ENCODE assay signal across 10 mouse cellular contexts in the genomic region with DNA sequence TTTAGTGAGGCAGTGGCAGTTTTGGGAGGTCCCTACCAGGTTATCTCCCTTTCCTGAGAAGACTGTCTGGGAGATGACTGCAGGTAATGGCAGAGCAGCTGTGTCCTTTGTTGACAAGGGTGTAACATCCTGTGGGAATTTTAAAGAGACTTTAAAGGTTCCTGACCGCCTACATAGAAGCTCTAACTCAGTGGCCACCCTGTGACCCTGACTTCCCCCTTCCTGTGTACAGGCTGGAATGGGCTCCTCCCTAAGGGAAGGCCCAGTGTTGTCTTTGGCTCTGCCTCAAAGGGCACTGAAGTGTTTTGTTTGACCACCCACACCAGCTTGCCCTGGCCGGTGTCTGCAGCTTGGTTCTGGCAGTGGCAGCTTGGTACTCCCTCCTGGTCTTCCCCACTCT. TPM values are rescaled to one million over a fixed set of nuclear protein-coding genes. Genes with fewer than 3 reads are reported as not detected.
DNase-seq lines count a peak whose midpoint lies in the region; ATAC-seq and TF ChIP-seq lines count a peak whose summit lies in the region.
"Had no signal": no experiment of that assay in that cellular context is flagged by ENCODE, and none has a peak within 500 bp of the region (broad histone marks: within the 10 kb centered on the region; RNA-seq: fewer than 3 reads in every experiment).

No protein-coding gene starts in this region.

- H3K36me3 ChIP-seq in heart, embryonic 16.5 days (ENCODE audit: control insufficient read depth, insufficient read depth) = peaks cover 19% of the 10 kb centered on the region
- H3K36me3 ChIP-seq in stomach, embryonic 16.5 days (ENCODE audit: control insufficient read depth, insufficient read depth, low read length) = 0 out of 2 replicates have a peak, but pooled peaks cover 3% of the 10 kb centered on the region

- ATAC-seq in heart, embryonic 16.5 days (replicated peaks; ENCODE audit: extremely low read depth, insufficient read depth, low FRiP score) = peak; percentile 38; the same call in 1 of the 2 replicates
- ATAC-seq in stomach, embryonic 16.5 days (ENCODE audit: insufficient read depth, low FRiP score) = peak; percentile 46; the same call in 1 of the 2 replicates
- no peak for ATAC-seq in activated CD4-positive, CD25-positive, alpha-beta regulatory T cell, adult 4 months
- ATAC-seq: CD4-positive, CD25-positive, alpha-beta regulatory T cell, adult 4 months; intestine, embryonic 16.5 days had no signal

- intact Hi-C loops in left cerebral cortex, adult 2 months (cut with DNase I) = no loop called here
- intact Hi-C loops in left cerebral cortex, postnatal 25 days (cut with DNase I) = loop anchor here (10.0 kb wide), 1 partner anchor 309 kb away; no protein-coding TSS in a partner anchor

- peak overlapping the region; percentile 50 for H3K27ac ChIP-seq in left cerebral cortex, adult 2 months
- H3K27ac ChIP-seq in heart, embryonic 16.5 days (ENCODE audit: low read length) = peak overlapping the region; percentile 38
- H3K27ac ChIP-seq in stomach, embryonic 16.5 days (ENCODE audit: low read length) = no peak overlapping the region

- TF ChIP-seq CTCF in left cerebral cortex, adult 2 months (IDR thresholded peaks at IDR 0.05) = no peak

- H3K27me3 ChIP-seq in heart, embryonic 16.5 days (ENCODE audit: control insufficient read depth, insufficient read depth, low read length) = no peaks in the 10 kb centered on the region
- H3K27me3 ChIP-seq in stomach, embryonic 16.5 days (ENCODE audit: control insufficient read depth, insufficient read depth, low read length) = no peaks in the 10 kb centered on the region

- DNase-seq in left cerebral cortex, adult 2 months (ENCODE audit: extremely low spot score in 1 of 2, low spot score in 2 of 2) = no peak
- DNase-seq in left cerebral cortex, postnatal 25 days (ENCODE audit: low spot score in 2 of 2) = no peak
- peak; percentile 25 for DNase-seq in liver
- no peak for DNase-seq in right cerebral cortex, adult 2 months (ENCODE audit: low spot score in 2 of 2)
- DNase-seq in right cerebral cortex, postnatal 25 days = no peak

- no peak overlapping the region for H3K4me3 ChIP-seq in left cerebral cortex, adult 2 months
- H3K4me3 ChIP-seq in heart, embryonic 16.5 days (ENCODE audit: low read length) = no peak overlapping the region
- H3K4me3 ChIP-seq in stomach, embryonic 16.5 days (replicated peaks; ENCODE audit: low read length) = no peak overlapping the region

- peaks cover 26% of the 10 kb centered on the region for H3K4me1 ChIP-seq in heart, embryonic 16.5 days (ENCODE audit: control insufficient read depth, insufficient read depth, low read length)
- peaks cover 7% of the 10 kb centered on the region; the same call in 1 of the 2 replicates for H3K4me1 ChIP-seq in stomach, embryonic 16.5 days (ENCODE audit: control insufficient read depth, insufficient read depth, low read length)

- H3K9me3 ChIP-seq in heart, embryonic 16.5 days (replicated peaks; ENCODE audit: control insufficient read depth, low read length) = no peaks in the 10 kb centered on the region
- no peaks in the 10 kb centered on the region for H3K9me3 ChIP-seq in stomach, embryonic 16.5 days (replicated peaks; ENCODE audit: control insufficient read depth, low read length)

- 34% methylated on average over 2 of the region's 2 CpGs for WGBS in heart, embryonic 16.5 days
- WGBS in stomach, embryonic 16.5 days = 48% methylated on average over 2 of the region's 2 CpGs

- H3K4me2 ChIP-seq in heart, embryonic 16.5 days (ENCODE audit: low read depth, low read length) = no peak overlapping the region
- H3K4me2 ChIP-seq in stomach, embryonic 16.5 days (ENCODE audit: low read depth, low read length) = no peak overlapping the region

- no peak overlapping the region for H3K9ac ChIP-seq in heart, embryonic 16.5 days (ENCODE audit: low read length)
- H3K9ac ChIP-seq in stomach, embryonic 16.5 days (ENCODE audit: low read length) = no peak overlapping the region

RNA-seq across cellular contexts. Expression of a gene that starts 10.8 kb away (rescaled TPM):
- 10 to 100 TPM; 48.9 to 51.8 TPM for total RNA-seq in left cerebral cortex, adult 2 months (2021)
- 10 to 100 TPM; 53.6 to 55.4 TPM for total RNA-seq in left cerebral cortex, postnatal 25 days (2021)
- polyA plus RNA-seq in heart, embryonic 16.5 days (2015; fragmentation: Nextera tagmentation; extraction: Ambion mirVana) = 56.3 and 65.6 TPM in 2 replicates
- polyA plus RNA-seq in stomach, embryonic 16.5 days (2015; fragmentation: Nextera tagmentation; extraction: Ambion mirVana) = 123 and 132 TPM in 2 replicates
- 100 to 1,000 TPM; 149 to 162 TPM for polyA plus RNA-seq in activated CD4-positive, CD25-positive, alpha-beta regulatory T cell, adult 4 months (2017; shearing (Covaris generic))

RNA-seq across cellular contexts. Expression of a gene that starts 10.9 kb away (rescaled TPM):
- 10 to 100 TPM; 45.4 to 47.7 TPM for total RNA-seq in left cerebral cortex, adult 2 months (2021)
- 10 to 100 TPM; 41.1 to 44.6 TPM for total RNA-seq in left cerebral cortex, postnatal 25 days (2021)
- polyA plus RNA-seq in heart, embryonic 16.5 days (2015; fragmentation: Nextera tagmentation; extraction: Ambion mirVana) = 14.9 and 15.5 TPM in 2 replicates
- 9.3 and 11.4 TPM in 2 replicates for polyA plus RNA-seq in stomach, embryonic 16.5 days (2015; fragmentation: Nextera tagmentation; extraction: Ambion mirVana)
- polyA plus RNA-seq in activated CD4-positive, CD25-positive, alpha-beta regulatory T cell, adult 4 months (2017; shearing (Covaris generic)) = 10 to 100 TPM in 1 of 2 experiments, 1 to 10 TPM in 1; 8.3 to 10.4 TPM
